Mouse (Mus musculus): ENCODE data around the gene Rnf144a.

- no peak for TF ChIP-seq CTCF (IDR thresholded peaks at IDR 0.05; ENCODE audit: insufficient read depth, low read depth, low read length)
- no peak for TF ChIP-seq POLR2A (IDR thresholded peaks at IDR 0.05; ENCODE audit: insufficient read depth, low read depth, low read length)
Measured at GRCm38 (mm10) chr12:26288347-26288746, 126.7 kb downstream of the Rnf144a start.
